Mouse (Mus musculus): ENCODE measurements around the gene Arhgef7.

DNA sequence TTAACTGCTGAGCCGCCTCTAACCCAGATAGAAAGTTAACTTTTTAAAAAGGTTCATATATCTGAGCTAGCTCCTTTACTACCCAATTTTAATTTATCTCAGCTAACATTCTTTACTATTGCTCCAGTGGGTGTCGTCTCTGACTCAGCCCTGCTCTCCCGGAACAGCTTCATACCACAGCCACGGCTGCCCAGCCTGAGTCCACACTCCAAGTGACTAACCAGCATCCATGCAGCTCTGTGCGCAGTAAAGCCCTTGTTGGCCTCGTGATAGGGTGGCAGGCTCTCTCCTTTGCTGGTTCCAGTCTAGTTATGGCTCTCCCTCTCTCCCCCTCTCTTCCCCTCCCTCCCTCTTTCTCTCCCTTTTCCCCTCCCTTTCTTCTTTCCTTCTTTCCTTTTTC, 36.2 kb upstream of the Arhgef7 start:
- TF ChIP-seq CTCF (IDR thresholded peaks at IDR 0.05; ENCODE audit: low read depth, low read length) (no peak), POLR2A (IDR thresholded peaks at IDR 0.05; ENCODE audit: extremely low read depth, insufficient read depth, low read length) (no peak)

All from liver, adult 2 months (tissue).